Mouse (Mus musculus) lung, embryonic 14.5 days (tissue): Measurements from ENCODE around the gene Rfx6. TPM values are rescaled to one million over a fixed set of nuclear protein-coding genes. Genes with fewer than 3 reads are reported as not detected.

Experiments
- ATAC-seq: fragments of 200-750 bp; cut with Nextera tagmentation; 2 replicates; pipeline ENCODE4 v1.8.0; 2017; ENCODE audit warnings: mild to moderate bottlenecking, moderate TSS enrichment, moderate library complexity; ENCODE audit not compliant: insufficient read depth
- DNase-seq: peaks from one replicate; pipeline ENCODE4 v3.0.0-alpha.2; 2015
- H3K27ac ChIP-seq: fragments of 300-500 bp; sonication (generic); 2 replicates; pipeline ENCODE4 v1.5.1; 2014; ENCODE audit warnings: low read depth, mild to moderate bottlenecking, moderate library complexity
- H3K27me3 ChIP-seq: fragments of 300-500 bp; sonication (generic); 2 replicates; pipeline ENCODE4 v1.6.1; 2014; ENCODE audit warnings: low read length, control low read depth; ENCODE audit not compliant: insufficient read depth
- H3K36me3 ChIP-seq: fragments of 300-500 bp; sonication (generic); 2 replicates; pipeline ENCODE4 v1.6.1; 2014; ENCODE audit warnings: control low read depth; ENCODE audit not compliant: insufficient read depth
- H3K4me1 ChIP-seq: fragments of 300-500 bp; sonication (generic); 2 replicates; pipeline ENCODE4 v1.6.1; 2014; ENCODE audit warnings: antibody characterized with exemption, control low read depth; ENCODE audit not compliant: insufficient read depth
- H3K4me2 ChIP-seq: fragments of 300-500 bp; sonication (generic); 2 replicates; pipeline ENCODE4 v1.6.1; 2014; ENCODE audit warnings: mild to moderate bottlenecking
- H3K4me3 ChIP-seq: fragments of 300-500 bp; sonication (generic); 2 replicates; pipeline ENCODE4 v1.5.1; 2014; ENCODE audit warnings: low read depth, low read length
- H3K9ac ChIP-seq: fragments of 300-500 bp; sonication (generic); 2 replicates; pipeline ENCODE4 v1.6.1; 2014
- H3K9me3 ChIP-seq: fragments of 300-500 bp; sonication (generic); 2 replicates; pipeline ENCODE4 v1.6.1; 2016; ENCODE audit warnings: low read depth, low read length, control low read depth
- CTCF ChIP-seq: IDR thresholded peaks from 2 replicates; pipeline ENCODE4 v1.5.1; 2016; ENCODE audit warnings: antibody characterized with exemption, low read depth
- WGBS: fragments of 180-500 bp; shearing (Covaris S2); extraction: QIAGEN DNeasy Blood & Tissue Kit; methylation state at CpG from one replicate; pipeline ENCODE4 v1.1.7; 2014; 5-methylcytosine and 5-hydroxymethylcytosine counted together
- polyA plus RNA-seq: library from polyadenylated mRNA; unstranded; fragments of >200 nt; fragmentation: Nextera tagmentation; extraction: Ambion mirVana; gene quantifications from 2 replicates; pipeline ENCODE4 v1.2.1, GENCODE M21; 2014

Gene Rfx6
- polyA plus RNA-seq = 0.13 TPM in 1 of 2 replicates, not detected in the other

DNA sequence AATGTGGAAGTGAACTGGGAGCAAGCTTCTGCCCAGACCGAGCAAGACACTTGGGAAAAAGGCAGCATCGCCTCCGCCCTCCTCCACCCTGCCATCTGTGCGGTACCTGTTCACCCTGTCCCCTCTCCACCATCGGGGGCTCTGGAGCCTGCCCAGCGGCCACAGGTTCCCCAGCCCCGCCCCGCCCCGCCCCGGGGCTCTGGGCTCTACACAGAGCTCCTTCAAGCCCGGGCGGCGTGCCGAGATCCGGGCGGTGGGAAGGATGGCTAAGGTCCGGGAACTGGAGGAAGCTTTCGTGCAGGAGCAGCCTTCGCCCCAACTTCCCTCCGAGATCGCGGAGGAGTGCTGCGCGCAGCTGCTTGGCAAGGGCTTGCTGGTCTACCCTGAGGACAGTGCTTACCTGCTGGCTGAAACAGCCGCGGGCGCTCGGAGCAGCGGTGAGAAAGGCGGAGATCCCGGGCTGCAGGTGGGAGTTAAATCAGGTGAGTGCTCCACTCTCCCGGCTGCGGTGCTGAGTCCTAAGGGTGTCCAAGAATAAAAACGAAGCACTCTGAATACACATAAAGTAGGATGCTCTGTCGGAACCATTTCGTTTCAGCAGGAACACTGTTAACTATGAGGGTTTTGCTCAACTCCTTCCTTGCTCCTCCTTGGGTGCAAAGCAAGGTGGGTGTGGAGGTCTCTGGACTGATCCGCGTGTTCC lies at the start of gene Rfx6:
TSS of gene Rfx6 (plus strand) at position 209 of the 703 bp plus-strand sequence.
- no peak within 1 kb of the TSS for H3K27ac ChIP-seq
- peak within 1 kb of the TSS; percentile 67 for H3K4me2 ChIP-seq
- peaks cover 22% of the 10 kb centered on the region for H3K27me3 ChIP-seq
- no peaks in the 10 kb centered on the region for H3K36me3 ChIP-seq
- DNase-seq = peak; percentile 59
- 1% methylated on average over 38 of the region's 38 CpGs for WGBS
- no peaks in the 10 kb centered on the region for H3K9me3 ChIP-seq
- peak within 1 kb of the TSS; percentile 39 for H3K4me3 ChIP-seq
- peak within 1 kb of the TSS; percentile 42; the same call in 1 of the 2 replicates for H3K9ac ChIP-seq
- TF ChIP-seq CTCF = no peak
- peak; percentile 88 for ATAC-seq
- H3K4me1 ChIP-seq = no peaks in the 10 kb centered on the region

DNA sequence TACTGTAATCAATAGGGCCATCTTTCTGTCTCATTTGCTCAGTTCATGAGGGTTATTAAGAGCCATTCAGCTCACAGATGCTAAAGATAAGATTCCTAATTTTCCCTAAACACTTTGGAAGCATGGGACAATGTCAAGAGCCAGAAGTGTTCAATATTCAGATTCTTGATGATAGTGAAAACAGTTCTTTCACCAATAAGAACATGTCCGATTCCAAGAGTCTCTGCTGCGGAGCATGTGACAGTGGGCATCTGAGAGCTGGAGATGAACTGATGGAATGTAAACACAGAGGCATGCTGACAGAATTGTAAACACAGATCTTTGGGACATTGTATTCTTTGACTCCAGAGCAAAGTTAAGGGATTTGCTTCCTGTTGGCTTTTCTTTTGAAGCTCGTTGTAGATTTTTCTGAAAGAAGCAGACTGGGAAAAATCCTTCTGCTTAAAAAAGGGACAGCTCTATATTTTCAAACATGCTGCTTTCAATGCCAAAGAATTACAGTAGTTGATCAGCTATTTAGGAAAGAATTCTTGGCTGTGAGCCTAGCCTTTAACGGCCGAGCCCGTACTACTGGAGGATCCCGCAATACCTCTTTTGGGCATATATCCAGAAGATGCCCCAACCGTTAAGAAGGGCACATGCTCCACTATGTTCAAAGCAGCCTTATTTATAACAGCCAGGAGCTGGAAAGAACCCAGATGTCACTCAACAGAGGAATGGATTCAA lies 46.0 kb upstream of the Rfx6 start, which contains the start of gene Gprc6a:
TSS of gene Gprc6a (minus strand) at position 51 of the 726 bp plus-strand sequence.
- DNase-seq (peak; percentile 85), ATAC-seq (peak; percentile 95)
- peak within 1 kb of the TSS; percentile 62 for H3K27ac ChIP-seq
- no peaks in the 10 kb centered on the region for H3K27me3 ChIP-seq
- H3K9me3 ChIP-seq = no peaks in the 10 kb centered on the region
- no peak within 1 kb of the TSS for H3K9ac ChIP-seq
- H3K4me1 ChIP-seq = no peaks in the 10 kb centered on the region
- 11% methylated on average over 8 of the region's 8 CpGs for WGBS
- no peaks in the 10 kb centered on the region for H3K36me3 ChIP-seq
- no peak for TF ChIP-seq CTCF
- H3K4me2 ChIP-seq = no peak within 1 kb of the TSS
- no peak within 1 kb of the TSS for H3K4me3 ChIP-seq

DNA sequence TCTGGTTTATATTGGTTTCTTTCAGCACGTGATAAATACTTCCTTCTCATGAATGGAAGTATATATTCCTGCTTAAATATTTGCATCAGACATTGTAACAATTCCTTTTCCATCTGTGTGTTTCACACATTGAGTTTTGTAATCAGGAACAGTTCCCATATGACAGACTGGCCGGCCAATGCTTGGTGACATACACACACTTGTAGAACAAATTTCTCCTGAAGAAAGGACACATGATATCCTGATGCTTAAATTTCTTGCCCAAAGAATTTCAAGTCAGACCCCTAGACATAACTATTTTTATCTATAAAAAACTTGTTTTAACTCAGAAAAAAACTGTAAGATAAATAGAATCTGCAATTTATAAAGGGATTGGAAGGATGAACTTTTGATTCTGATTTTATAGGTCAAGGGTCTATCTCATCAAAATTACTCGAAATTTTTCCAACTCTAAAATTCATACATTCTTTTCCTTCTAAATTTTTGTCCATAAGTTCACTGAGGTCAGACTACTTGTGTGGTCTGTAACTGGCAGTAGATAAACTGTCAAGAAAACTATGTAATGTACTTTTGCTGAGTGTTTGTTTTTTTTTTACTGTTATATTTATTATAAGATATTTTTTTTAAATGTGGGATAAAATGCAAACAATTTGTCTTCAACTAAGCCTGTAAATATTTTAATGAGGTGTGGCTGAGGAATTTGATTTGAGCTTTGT lies 27.9 kb upstream of the Rfx6 start:
- H3K27me3 ChIP-seq = no peaks in the 10 kb centered on the region
- 35% methylated on average over 3 of the region's 3 CpGs for WGBS
- DNase-seq (peak; percentile 77), ATAC-seq (peak; percentile 69; the same call in 1 of the 2 replicates)
- H3K4me2 ChIP-seq = no peak overlapping the region
- no peak for TF ChIP-seq CTCF
- no peak overlapping the region for H3K27ac ChIP-seq
- H3K36me3 ChIP-seq = no peaks in the 10 kb centered on the region
- no peaks in the 10 kb centered on the region for H3K9me3 ChIP-seq
- no peak overlapping the region for H3K9ac ChIP-seq
- H3K4me3 ChIP-seq = no peak overlapping the region
- no peaks in the 10 kb centered on the region for H3K4me1 ChIP-seq

DNA sequence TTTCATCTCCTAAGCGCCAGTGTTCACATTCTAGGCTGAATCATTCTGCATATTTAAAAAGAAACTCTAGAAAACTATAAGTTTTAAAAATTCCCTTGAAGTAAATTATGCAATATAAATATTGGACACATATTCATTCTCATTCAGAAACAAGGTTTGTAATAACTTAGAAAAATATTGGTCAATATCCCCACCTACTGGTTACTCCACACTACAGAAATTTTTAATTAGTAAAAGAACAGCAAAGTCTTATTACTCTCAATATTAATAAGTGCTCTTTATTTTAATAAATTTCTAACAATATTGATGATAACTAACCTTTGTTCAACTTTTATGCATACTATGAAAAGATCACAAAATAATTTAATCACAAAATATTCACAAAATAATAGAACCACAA lies 20.2 kb upstream of the Rfx6 start:
- 63% methylated on average over 1 of the region's 1 CpGs for WGBS
- Histone ChIP-seq H3K9ac (no peak overlapping the region), H3K27me3 (no peaks in the 10 kb centered on the region), H3K9me3 (no peaks in the 10 kb centered on the region), H3K4me3 (no peak overlapping the region), H3K4me1 (no peaks in the 10 kb centered on the region), H3K27ac (no peak overlapping the region), H3K4me2 (no peak overlapping the region), H3K36me3 (no peaks in the 10 kb centered on the region)
- TF ChIP-seq CTCF = peak; percentile 26; the same call in 1 of the 2 replicates
- ATAC-seq (no peak), DNase-seq (peak; percentile 74)

DNA sequence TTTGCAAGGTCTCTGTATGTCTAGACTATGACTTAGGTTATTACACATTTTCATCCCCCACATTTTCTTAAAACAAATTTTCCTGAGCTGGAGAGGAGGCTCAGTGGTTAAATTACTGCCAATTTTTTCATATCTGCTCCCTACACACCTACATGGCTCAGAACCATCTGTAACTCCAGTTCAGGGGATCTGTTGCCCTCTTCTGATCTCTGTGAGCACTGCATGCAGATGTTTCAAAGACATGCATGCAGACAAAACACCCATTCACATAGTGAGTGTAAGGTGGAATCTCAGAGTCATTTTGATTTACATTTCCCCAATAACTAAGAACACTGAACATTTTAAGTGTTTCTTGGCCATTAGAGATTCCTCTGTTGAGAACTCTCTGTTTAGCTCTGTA lies 8.2 kb upstream of the Rfx6 start:
- no peaks in the 10 kb centered on the region for H3K4me1 ChIP-seq
- DNase-seq = peak; percentile 29

DNA sequence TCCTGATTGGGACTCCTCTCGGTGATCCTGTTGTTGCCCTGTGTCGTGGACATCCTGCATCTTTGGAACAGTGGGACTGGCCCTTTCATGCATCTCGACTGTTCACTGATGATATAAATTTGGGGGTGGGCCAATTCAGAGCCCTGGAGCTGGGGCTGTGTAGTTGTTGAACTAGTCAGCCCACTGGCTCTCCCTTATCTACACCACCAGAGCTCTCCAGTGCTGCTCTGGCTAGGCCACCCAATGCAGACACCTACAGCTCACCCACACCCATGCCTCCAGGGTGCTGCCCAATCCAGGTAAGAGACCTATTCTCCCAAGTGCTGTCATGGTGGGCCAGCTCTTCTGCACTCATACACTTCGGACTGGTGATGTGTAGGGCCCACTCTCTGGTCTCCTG lies 6.0 kb upstream of the Rfx6 start:
- no peak overlapping the region for H3K4me3 ChIP-seq
- no peak for ATAC-seq
- TF ChIP-seq CTCF = no peak
- no peak overlapping the region for H3K27ac ChIP-seq
- H3K9ac ChIP-seq = no peak overlapping the region
- no peaks in the 10 kb centered on the region for H3K4me1 ChIP-seq
- no peaks in the 10 kb centered on the region for H3K9me3 ChIP-seq
- no peak overlapping the region for H3K4me2 ChIP-seq
- WGBS = 79% methylated on average over 4 of the region's 4 CpGs
- DNase-seq = no peak
- H3K36me3 ChIP-seq = no peaks in the 10 kb centered on the region
- peaks cover 4% of the 10 kb centered on the region for H3K27me3 ChIP-seq

More for the DNA sequence above, 8.2 kb upstream of the Rfx6 start:
- Histone ChIP-seq H3K27ac (no peak overlapping the region), H3K36me3 (no peaks in the 10 kb centered on the region), H3K9ac (no peak overlapping the region), H3K9me3 (no peaks in the 10 kb centered on the region), H3K4me2 (no peak overlapping the region), H3K27me3 (no peaks in the 10 kb centered on the region), H3K4me3 (no peak overlapping the region)
- TF ChIP-seq CTCF = peak; percentile 18; the same call in 1 of the 2 replicates
- no peak for ATAC-seq
